Mouse (Mus musculus) kidney, postnatal 0 days (tissue): ENCODE measurements around the gene Kcnj15. TPM values are rescaled to one million over a fixed set of nuclear protein-coding genes. Genes with fewer than 3 reads are reported as not detected.

ENCODE experiments used
- ATAC-seq: fragments of 200-750 bp; cut with Nextera tagmentation; replicated peaks from 2 replicates; pipeline ENCODE4 v1.8.0; 2017; ENCODE audit warnings: low read depth, moderate number of reproducible peaks, moderate TSS enrichment, moderate library complexity; ENCODE audit not compliant: low FRiP score
- DNase-seq: peaks from one replicate; pipeline ENCODE4 v3.0.0-alpha.2; 2016; ENCODE audit warnings: low spot score
- H3K27ac ChIP-seq: fragments of 300-500 bp; sonication (generic); 2 replicates; pipeline ENCODE4 v1.5.1; 2014; ENCODE audit warnings: mild to moderate bottlenecking
- H3K27me3 ChIP-seq: fragments of 300-500 bp; sonication (generic); 2 replicates; pipeline ENCODE4 v1.6.1; 2014; ENCODE audit warnings: low read length, mixed read lengths; ENCODE audit not compliant: insufficient read depth
- H3K36me3 ChIP-seq: fragments of 300-500 bp; sonication (generic); 2 replicates; pipeline ENCODE4 v1.6.1; 2014; ENCODE audit warnings: low read length, mixed read lengths; ENCODE audit not compliant: insufficient read depth
- H3K4me1 ChIP-seq: fragments of 300-500 bp; sonication (generic); replicated peaks from 2 replicates; pipeline ENCODE4 v1.6.1; 2014; ENCODE audit warnings: antibody characterized with exemption, low read length, mixed read lengths; ENCODE audit not compliant: insufficient read depth
- H3K4me2 ChIP-seq: fragments of 300-500 bp; sonication (generic); 2 replicates; pipeline ENCODE4 v1.6.1; 2014; ENCODE audit warnings: mild to moderate bottlenecking, low read length, moderate library complexity, mixed read lengths
- H3K4me3 ChIP-seq: fragments of 300-500 bp; sonication (generic); replicated peaks from 2 replicates; pipeline ENCODE4 v1.5.1; 2014; ENCODE audit warnings: low read depth, low read length
- H3K9ac ChIP-seq: fragments of 300-500 bp; sonication (generic); 2 replicates; pipeline ENCODE4 v1.6.1; 2014; ENCODE audit warnings: low read depth, low read length
- H3K9me3 ChIP-seq: fragments of 300-500 bp; sonication (generic); replicated peaks from 2 replicates; pipeline ENCODE4 v1.6.1; 2016; ENCODE audit warnings: low read length, inconsistent platforms, mixed read lengths
- CTCF ChIP-seq: IDR thresholded peaks from 2 replicates; pipeline ENCODE4 v1.5.1; 2016; ENCODE audit warnings: antibody characterized with exemption, low read depth, mild to moderate bottlenecking, moderate library complexity
- WGBS: fragments of 180-500 bp; shearing (Covaris S2); extraction: QIAGEN DNeasy Blood & Tissue Kit; methylation state at CpG from one replicate; pipeline ENCODE4 v1.1.7; 2014; 5-methylcytosine and 5-hydroxymethylcytosine counted together
- polyA plus RNA-seq: library from polyadenylated mRNA; unstranded; fragments of >200 nt; fragmentation: Nextera tagmentation; extraction: Ambion mirVana; gene quantifications from 2 replicates; pipeline ENCODE4 v1.2.1, GENCODE M21; 2015

Gene Kcnj15
- polyA plus RNA-seq = 14.7 and 15.9 TPM in 2 replicates

DNA sequence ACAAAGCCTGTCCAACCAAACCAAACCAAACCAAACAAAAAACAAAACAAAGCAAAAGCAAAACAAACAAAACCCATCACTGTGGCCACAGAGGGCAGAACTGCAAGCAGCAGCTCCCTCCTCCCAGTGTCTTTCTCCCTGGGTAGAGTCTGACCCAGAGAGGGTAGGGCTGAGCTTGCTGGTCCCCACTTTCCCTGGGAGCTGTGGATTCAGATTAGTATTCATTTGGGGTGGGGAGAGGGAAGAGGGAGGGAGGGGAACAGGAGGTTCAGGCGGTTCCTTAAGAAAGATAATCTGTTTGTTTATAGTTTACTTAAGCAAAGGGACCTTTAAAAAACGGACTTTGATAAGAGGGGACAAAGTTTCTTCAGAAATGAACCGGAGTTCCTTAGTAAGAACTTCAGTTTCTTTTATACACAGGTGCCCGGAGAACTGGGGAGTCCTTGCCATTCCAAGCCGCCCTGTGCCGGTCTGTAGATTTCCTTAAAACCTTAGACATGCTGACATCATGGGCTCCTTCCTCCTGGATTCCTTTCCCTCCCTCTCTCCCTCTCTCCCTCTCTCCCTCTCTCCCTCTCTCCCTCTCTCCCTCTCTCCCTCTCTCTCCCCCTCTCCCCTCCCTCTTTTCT lies at the start of gene Kcnj15:
Kcnj15 (plus strand) TSS at position 293 of the 629 bp plus-strand sequence.
- Histone ChIP-seq H3K36me3 (no peaks in the 10 kb centered on the region), H3K4me3 (no peak within 1 kb of the TSS), H3K9me3 (no peaks in the 10 kb centered on the region), H3K27ac (peak within 1 kb of the TSS; percentile 63), H3K27me3 (no peaks in the 10 kb centered on the region), H3K4me1 (no peaks in the 10 kb centered on the region), H3K9ac (no peak within 1 kb of the TSS; the same call in 1 of the 2 replicates), H3K4me2 (no peak within 1 kb of the TSS)
- 30% methylated on average over 6 of the region's 6 CpGs for WGBS
- ATAC-seq (no peak; the same call in 1 of the 2 replicates), DNase-seq (no peak)
- no peak for TF ChIP-seq CTCF

GRCm38 (mm10) chr16:95208243-95208642 lies 49.1 kb upstream of the Kcnj15 start:
- TF ChIP-seq CTCF = no peak
- DNase-seq (no peak), ATAC-seq (no peak)
- no peaks in the 10 kb centered on the region for H3K4me1 ChIP-seq
- H3K27ac ChIP-seq = no peak overlapping the region
- no peaks in the 10 kb centered on the region for H3K36me3 ChIP-seq
- H3K4me3 ChIP-seq = no peak overlapping the region
- H3K4me2 ChIP-seq = no peak overlapping the region
- H3K27me3 ChIP-seq = no peaks in the 10 kb centered on the region
- H3K9me3 ChIP-seq = no peaks in the 10 kb centered on the region
- 87% methylated on average over 7 of the region's 7 CpGs for WGBS
- H3K9ac ChIP-seq = no peak overlapping the region

DNA sequence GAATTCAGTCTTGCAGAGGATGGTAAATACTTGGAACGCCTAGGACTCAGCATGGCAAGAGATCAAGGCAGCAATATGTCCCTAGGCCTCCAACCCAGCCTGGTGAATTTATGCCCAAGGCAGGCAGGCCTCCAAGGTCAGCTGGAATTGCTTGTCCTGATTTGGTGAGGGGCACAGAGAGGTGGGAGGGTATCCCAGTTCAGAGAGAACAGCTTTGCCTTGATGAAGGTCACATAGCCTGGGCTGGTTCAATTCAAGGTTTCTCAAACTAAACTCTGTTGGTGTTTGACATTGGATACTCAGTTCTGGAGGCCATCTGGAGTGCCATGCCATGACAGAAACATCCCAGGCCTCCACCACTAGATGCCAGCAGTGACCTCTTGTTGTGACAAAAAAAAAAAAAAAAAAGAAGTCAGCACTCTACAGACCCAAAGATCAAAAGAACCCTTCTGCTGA lies 48.3 kb upstream of the Kcnj15 start:
- Histone ChIP-seq H3K9ac (no peak overlapping the region), H3K27me3 (no peaks in the 10 kb centered on the region), H3K36me3 (no peaks in the 10 kb centered on the region), H3K27ac (no peak overlapping the region), H3K4me3 (no peak overlapping the region), H3K4me1 (no peaks in the 10 kb centered on the region), H3K4me2 (no peak overlapping the region), H3K9me3 (no peaks in the 10 kb centered on the region)
- 33% methylated on average over 1 of the region's 1 CpGs for WGBS
- ATAC-seq (no peak), DNase-seq (peak; percentile 58)
- TF ChIP-seq CTCF = peak; percentile 64

- H3K27me3 ChIP-seq = no peaks in the 10 kb centered on the region
- no peak overlapping the region for H3K4me3 ChIP-seq
- 61% methylated on average over 7 of the region's 7 CpGs for WGBS
- ATAC-seq = no peak
- no peak for DNase-seq
- H3K36me3 ChIP-seq = no peaks in the 10 kb centered on the region
- H3K4me1 ChIP-seq = no peaks in the 10 kb centered on the region
- no peak for TF ChIP-seq CTCF
- H3K27ac ChIP-seq = no peak overlapping the region
- H3K9ac ChIP-seq = no peak overlapping the region
- no peaks in the 10 kb centered on the region for H3K9me3 ChIP-seq
- no peak overlapping the region for H3K4me2 ChIP-seq
Measured at GRCm38 (mm10) chr16:95214251-95215197, 42.8 kb upstream of the Kcnj15 start.

DNA sequence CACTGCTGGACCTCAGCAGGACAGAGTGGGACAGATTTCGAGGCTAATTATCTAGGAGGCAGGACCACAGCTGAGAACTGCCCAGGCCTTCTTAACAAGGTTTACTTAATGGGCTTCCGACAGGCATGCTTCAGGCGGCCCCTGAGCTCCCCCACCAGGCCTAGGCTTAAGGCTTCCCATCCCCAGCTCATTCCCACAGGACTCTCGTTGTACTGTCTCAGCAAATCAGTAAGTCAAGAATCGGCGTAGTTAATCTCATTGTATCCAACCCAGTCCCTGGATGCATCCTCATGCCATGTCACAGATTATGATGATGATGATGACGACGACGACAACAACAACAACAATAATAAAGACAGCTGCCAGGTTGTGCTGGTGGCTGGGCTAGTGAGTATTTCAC lies 41.6 kb upstream of the Kcnj15 start:
- no peaks in the 10 kb centered on the region for H3K36me3 ChIP-seq
- H3K27me3 ChIP-seq = no peaks in the 10 kb centered on the region
- DNase-seq (no peak), ATAC-seq (no peak)
- WGBS = 86% methylated on average over 9 of the region's 9 CpGs
- H3K9ac ChIP-seq = no peak overlapping the region
- H3K27ac ChIP-seq = no peak overlapping the region
- TF ChIP-seq CTCF = no peak
- H3K4me3 ChIP-seq = no peak overlapping the region
- H3K9me3 ChIP-seq = no peaks in the 10 kb centered on the region
- H3K4me2 ChIP-seq = no peak overlapping the region
- no peaks in the 10 kb centered on the region for H3K4me1 ChIP-seq

GRCm38 (mm10) chr16:95216346-95216745 lies 41.0 kb upstream of the Kcnj15 start:
- Histone ChIP-seq H3K9me3 (no peaks in the 10 kb centered on the region), H3K4me3 (no peak overlapping the region), H3K36me3 (no peaks in the 10 kb centered on the region), H3K27ac (no peak overlapping the region), H3K9ac (no peak overlapping the region), H3K4me2 (no peak overlapping the region), H3K27me3 (no peaks in the 10 kb centered on the region), H3K4me1 (no peaks in the 10 kb centered on the region)
- WGBS = 88% methylated on average over 7 of the region's 7 CpGs
- ATAC-seq (no peak), DNase-seq (no peak)
- TF ChIP-seq CTCF = no peak
